Mouse (Mus musculus) neural tube, embryonic 14.5 days (tissue): ENCODE measurements around the gene Tbcb. TPM values are rescaled to one million over a fixed set of nuclear protein-coding genes. Genes with fewer than 3 reads are reported as not detected.
A peak's percentile ranks its signal among the peaks of the same experiment; 100 is the strongest.

Experiments used
- ATAC-seq: fragments of 200-750 bp; cut with Nextera tagmentation; 2 replicates; pipeline ENCODE4 v1.8.0; 2017; ENCODE audit warnings: low read depth, mild to moderate bottlenecking, moderate TSS enrichment, moderate library complexity
- H3K27ac ChIP-seq: fragments of 300-500 bp; sonication (generic); 2 replicates; pipeline ENCODE4 v1.5.1; 2014; ENCODE audit warnings: low read depth, mild to moderate bottlenecking, control low read depth, low read length, moderate library complexity, mixed read lengths
- H3K27me3 ChIP-seq: fragments of 300-500 bp; sonication (generic); 2 replicates; pipeline ENCODE4 v1.6.1; 2014; ENCODE audit warnings: low read length; ENCODE audit not compliant: control insufficient read depth, insufficient read depth
- H3K36me3 ChIP-seq: fragments of 300-500 bp; sonication (generic); 2 replicates; pipeline ENCODE4 v1.6.1; 2014; ENCODE audit warnings: low read length, mixed read lengths; ENCODE audit not compliant: control insufficient read depth, insufficient read depth
- H3K4me1 ChIP-seq: fragments of 300-500 bp; sonication (generic); 2 replicates; pipeline ENCODE4 v1.6.1; 2014; ENCODE audit warnings: low read length; ENCODE audit not compliant: control insufficient read depth, insufficient read depth
- H3K4me2 ChIP-seq: fragments of 300-500 bp; sonication (generic); 2 replicates; pipeline ENCODE4 v1.6.1; 2014; ENCODE audit warnings: mild to moderate bottlenecking, low read depth, low read length, control low read depth
- H3K4me3 ChIP-seq: fragments of 300-500 bp; sonication (generic); 2 replicates; pipeline ENCODE4 v1.5.1; 2014; ENCODE audit warnings: low read depth, low read length, control low read depth, mixed read lengths
- H3K9ac ChIP-seq: fragments of 300-500 bp; sonication (generic); replicated peaks from 2 replicates; pipeline ENCODE4 v1.6.1; 2014; ENCODE audit warnings: low read depth, mild to moderate bottlenecking, control low read depth, low read length, mixed read lengths
- H3K9me3 ChIP-seq: fragments of 300-500 bp; sonication (generic); 2 replicates; pipeline ENCODE4 v1.6.1; 2016; ENCODE audit warnings: low read length; ENCODE audit not compliant: control insufficient read depth
- WGBS: fragments of 180-500 bp; shearing (Covaris S2); extraction: QIAGEN DNeasy Blood & Tissue Kit; methylation state at CpG from one replicate; pipeline ENCODE4 v1.1.7; 2014; 5-methylcytosine and 5-hydroxymethylcytosine counted together
- polyA plus RNA-seq: library from polyadenylated mRNA; unstranded; fragments of >200 nt; fragmentation: Nextera tagmentation; extraction: Ambion mirVana; gene quantifications from 2 replicates; pipeline ENCODE4 v1.2.1, GENCODE M21; 2014

Tbcb gene
- polyA plus RNA-seq, 1 experiment from 2014 or later = 413 TPM

- 3% methylated on average over 4 of the region's 4 CpGs for WGBS
- no peak overlapping the region for H3K27ac ChIP-seq
Observed at GRCm38 (mm10) chr7:30181308-30181707, 50.8 kb downstream of the Tbcb start.

GRCm38 (mm10) chr7:30178256-30178655, 53.8 kb downstream of the Tbcb start:
- no peak overlapping the region for H3K4me3 ChIP-seq
- H3K4me1 ChIP-seq = no peaks in the 10 kb centered on the region
- H3K4me2 ChIP-seq = no peak overlapping the region
- ATAC-seq = no peak
- H3K36me3 ChIP-seq = peaks cover 19% of the 10 kb centered on the region
- no peak overlapping the region for H3K9ac ChIP-seq
- WGBS = 90% methylated on average over 11 of the region's 11 CpGs
- H3K9me3 ChIP-seq = no peaks in the 10 kb centered on the region
- H3K27ac ChIP-seq = no peak overlapping the region
- no peaks in the 10 kb centered on the region for H3K27me3 ChIP-seq

More at GRCm38 (mm10) chr7:30181308-30181707, 50.8 kb downstream of the Tbcb start:
- peak; percentile 53 for ATAC-seq
- H3K4me1 ChIP-seq = peaks cover 5% of the 10 kb centered on the region; the same call in 1 of the 2 replicates
- no peak overlapping the region for H3K4me2 ChIP-seq
- H3K9me3 ChIP-seq = no peaks in the 10 kb centered on the region
- no peak overlapping the region for H3K4me3 ChIP-seq
- H3K27me3 ChIP-seq = no peaks in the 10 kb centered on the region
- no peak overlapping the region for H3K9ac ChIP-seq
- peaks cover 22% of the 10 kb centered on the region for H3K36me3 ChIP-seq

- no peak overlapping the region for H3K4me2 ChIP-seq
- H3K4me3 ChIP-seq = no peak overlapping the region
- ATAC-seq = no peak
- WGBS = 80% methylated on average over 12 of the region's 12 CpGs
- peaks cover 19% of the 10 kb centered on the region for H3K36me3 ChIP-seq
- H3K27ac ChIP-seq = no peak overlapping the region
- H3K4me1 ChIP-seq = no peaks in the 10 kb centered on the region
- no peak overlapping the region for H3K9ac ChIP-seq
- no peaks in the 10 kb centered on the region for H3K27me3 ChIP-seq
- no peaks in the 10 kb centered on the region for H3K9me3 ChIP-seq
Observed at GRCm38 (mm10) chr7:30176474-30176873, 55.6 kb downstream of the Tbcb start.

Other genes starting within 250 kb of the Tbcb start
- 4.0 and 5.5 TPM in 2 replicates for gene Zfp568, start 248.3 kb downstream of the Tbcb start, polyA plus RNA-seq
- gene Zfp14, start 180.9 kb downstream of the Tbcb start, polyA plus RNA-seq = 13.4 and 13.7 TPM in 2 replicates
- 10.2 and 11.0 TPM in 2 replicates for gene Zfp82, start 159.4 kb downstream of the Tbcb start, polyA plus RNA-seq
- 2.1 and 4.3 TPM in 2 replicates for gene Gm26920, start 141.9 kb downstream of the Tbcb start, polyA plus RNA-seq
- gene Zfp566, start 141.7 kb downstream of the Tbcb start, polyA plus RNA-seq = 13.8 and 17.1 TPM in 2 replicates
- 87.8 and 102 TPM in 2 replicates for gene Zfp260, start 137.5 kb downstream of the Tbcb start, polyA plus RNA-seq
- 13.5 and 14.4 TPM in 2 replicates for gene Zfp382, start 110.3 kb downstream of the Tbcb start, polyA plus RNA-seq
- 9.9 and 17.6 TPM in 2 replicates for gene Zfp146, start 62.5 kb downstream of the Tbcb start, polyA plus RNA-seq
- 4.7 and 5.9 TPM in 2 replicates for gene Cox7a1, start 48.1 kb downstream of the Tbcb start, polyA plus RNA-seq
- gene Capns1, start 33.5 kb downstream of the Tbcb start, polyA plus RNA-seq = 61.7 and 63.1 TPM in 2 replicates
- 176 and 217 TPM in 2 replicates for gene Polr2i, start 324 bp downstream of the Tbcb start, polyA plus RNA-seq
- gene Ovol3, start 3.5 kb upstream of the Tbcb start, polyA plus RNA-seq = not detected in 2 replicates
- gene Thap8, start 47.8 kb upstream of the Tbcb start, polyA plus RNA-seq = 0.99 and 1.0 TPM in 2 replicates
- 3.1 and 3.7 TPM in 2 replicates for gene Wdr62, start 48.1 kb upstream of the Tbcb start, polyA plus RNA-seq
- gene Clip3, start 59.5 kb upstream of the Tbcb start, polyA plus RNA-seq = 115 and 133 TPM in 2 replicates
- 134 and 137 TPM in 2 replicates for gene Alkbh6, start 76.4 kb upstream of the Tbcb start, polyA plus RNA-seq
- 12.7 and 16.9 TPM in 2 replicates for gene Syne4, start 82.5 kb upstream of the Tbcb start, polyA plus RNA-seq
- gene E130208F15Rik, start 89.5 kb upstream of the Tbcb start, polyA plus RNA-seq = not detected in 2 replicates
- gene Sdhaf1, start 91.6 kb upstream of the Tbcb start, polyA plus RNA-seq = 16.3 and 20.1 TPM in 2 replicates
- 12.2 and 14.1 TPM in 2 replicates for gene Lrfn3, start 130.5 kb upstream of the Tbcb start, polyA plus RNA-seq
- gene Tyrobp, start 181.5 kb upstream of the Tbcb start, polyA plus RNA-seq = 23.3 and 39.9 TPM in 2 replicates
- 1.1 TPM in 1 of 2 replicates, not detected in the other for gene Hcst, start 187.6 kb upstream of the Tbcb start, polyA plus RNA-seq
- gene Nfkbid, start 189.5 kb upstream of the Tbcb start, polyA plus RNA-seq = 2.5 and 3.1 TPM in 2 replicates
- gene Aplp1, start 213.3 kb upstream of the Tbcb start, polyA plus RNA-seq = 641 and 675 TPM in 2 replicates
- 0.27 and 0.89 TPM in 2 replicates for gene Kirrel2, start 225.4 kb upstream of the Tbcb start, polyA plus RNA-seq
- 0.30 TPM in 1 of 2 replicates, not detected in the other for gene Nphs1, start 226.0 kb upstream of the Tbcb start, polyA plus RNA-seq